In the genomic region with DNA sequence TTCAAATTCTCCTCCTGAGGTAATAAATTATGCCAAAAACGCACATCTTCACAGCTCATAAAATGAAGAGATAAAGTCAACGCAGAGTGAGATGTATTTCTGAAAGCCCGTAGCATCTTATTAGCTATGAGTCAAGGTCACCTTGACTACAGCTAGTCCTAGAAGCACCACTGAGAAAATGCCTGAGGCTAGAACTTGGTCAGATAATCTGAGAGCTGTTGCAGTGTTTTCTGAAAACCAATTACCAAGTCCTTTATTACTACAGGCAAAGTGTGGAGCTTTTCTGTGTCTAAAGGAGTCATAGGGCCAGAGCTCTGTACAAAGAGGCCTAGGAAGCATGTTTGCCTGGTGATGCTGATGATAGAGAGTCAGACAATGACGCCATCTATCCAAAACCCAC, we compare ENCODE assay signal across 18 mouse cellular contexts.
"Had no signal": no experiment of that assay in that cellular context is flagged by ENCODE, and none has a peak within 500 bp of the region (broad histone marks: within the 10 kb centered on the region; RNA-seq: fewer than 3 reads in every experiment).

No protein-coding gene starts in this region.

- ATAC-seq: liver, postnatal 0 days; lung, postnatal 0 days had no signal

- DNase-seq: liver, embryonic 13.5 days; liver, postnatal 0 days; lung, adult 2 months; lung, postnatal 14 days; lung, postnatal 36 days; right cerebral cortex, postnatal 25 days; right cerebral cortex, postnatal 4 days; spleen, adult 18-20 months; thymus, adult 18-20 months; thymus, postnatal 14 days; thymus, postnatal 36 days had no signal

- H3K9me3 ChIP-seq: liver, embryonic 13.5 days; liver, embryonic 15.5 days; lung, embryonic 15.5 days; megakaryocyte, embryonic 14.5 days; neural tube, embryonic 12.5 days had no signal

- H3K4me2 ChIP-seq: liver, embryonic 11.5 days; liver, embryonic 13.5 days; liver, embryonic 15.5 days; lung, embryonic 15.5 days; neural tube, embryonic 12.5 days had no signal

- H3K4me1 ChIP-seq: liver, embryonic 13.5 days; liver, embryonic 15.5 days; lung, embryonic 15.5 days; megakaryocyte, embryonic 14.5 days; neural tube, embryonic 12.5 days had no signal

- H3K27ac ChIP-seq: liver, embryonic 13.5 days; liver, embryonic 15.5 days; lung, embryonic 15.5 days; macrophage; neural tube, embryonic 12.5 days had no signal

- H3K36me3 ChIP-seq: liver, embryonic 13.5 days; liver, embryonic 15.5 days; lung, embryonic 15.5 days; neural tube, embryonic 12.5 days had no signal

- H3K27me3 ChIP-seq: liver, embryonic 13.5 days; liver, embryonic 15.5 days; lung, embryonic 15.5 days; megakaryocyte, embryonic 14.5 days; neural tube, embryonic 12.5 days had no signal

- H3K9ac ChIP-seq: liver, embryonic 13.5 days; liver, embryonic 15.5 days; liver, postnatal 0 days; lung, embryonic 15.5 days; neural tube, embryonic 12.5 days had no signal

- H3K4me3 ChIP-seq: liver, embryonic 13.5 days; liver, embryonic 15.5 days; lung, embryonic 15.5 days; megakaryocyte, embryonic 14.5 days; neural tube, embryonic 12.5 days had no signal
